Mouse (Mus musculus) heart, embryonic 15.5 days (tissue): ENCODE measurements at regions not wholly inside any gene's neighbourhood (a gene's known extent, or its start where the extent isn't known, plus 50 kb on each side); places are given as distances from the start of the nearest gene placed in this dataset.

Source experiments
- ATAC-seq: fragments of 200-750 bp; cut with Nextera tagmentation; replicated peaks from 2 replicates; pipeline ENCODE4 v1.8.0; 2017; ENCODE audit warnings: low read depth, moderate TSS enrichment; ENCODE audit not compliant: insufficient number of reproducible peaks, insufficient read depth, low FRiP score
- H3K27ac ChIP-seq: fragments of 300-500 bp; sonication (generic); 2 replicates; pipeline ENCODE4 v1.5.1; 2015; ENCODE audit warnings: mild to moderate bottlenecking, inconsistent platforms
- H3K27me3 ChIP-seq: fragments of 300-500 bp; sonication (generic); 2 replicates; pipeline ENCODE4 v1.6.1; 2015; ENCODE audit warnings: inconsistent platforms
- H3K36me3 ChIP-seq: fragments of 300-500 bp; sonication (generic); 2 replicates; pipeline ENCODE4 v1.6.1; 2015; ENCODE audit warnings: mild to moderate bottlenecking, inconsistent platforms
- H3K4me1 ChIP-seq: fragments of 300-500 bp; sonication (generic); replicated peaks from 2 replicates; pipeline ENCODE4 v1.6.1; 2015; ENCODE audit warnings: inconsistent platforms
- H3K4me2 ChIP-seq: fragments of 300-500 bp; sonication (generic); 2 replicates; pipeline ENCODE4 v1.6.1; 2015; ENCODE audit warnings: inconsistent platforms, mild to moderate bottlenecking, moderate library complexity
- H3K4me3 ChIP-seq: fragments of 300-500 bp; sonication (generic); 2 replicates; pipeline ENCODE4 v1.5.1; 2015; ENCODE audit warnings: mild to moderate bottlenecking, inconsistent platforms
- H3K9ac ChIP-seq: fragments of 300-500 bp; sonication (generic); 2 replicates; pipeline ENCODE4 v1.6.1; 2015; ENCODE audit warnings: mild to moderate bottlenecking, inconsistent platforms
- H3K9me3 ChIP-seq: fragments of 300-500 bp; sonication (generic); replicated peaks from 2 replicates; pipeline ENCODE4 v1.6.1; 2016; ENCODE audit warnings: inconsistent platforms
- WGBS: fragments of 180-500 bp; shearing (Covaris S2); methylation state at CpG from one replicate; pipeline ENCODE4 v1.1.7; 2015; ENCODE audit warnings: mixed read lengths; 5-methylcytosine and 5-hydroxymethylcytosine counted together

DNA sequence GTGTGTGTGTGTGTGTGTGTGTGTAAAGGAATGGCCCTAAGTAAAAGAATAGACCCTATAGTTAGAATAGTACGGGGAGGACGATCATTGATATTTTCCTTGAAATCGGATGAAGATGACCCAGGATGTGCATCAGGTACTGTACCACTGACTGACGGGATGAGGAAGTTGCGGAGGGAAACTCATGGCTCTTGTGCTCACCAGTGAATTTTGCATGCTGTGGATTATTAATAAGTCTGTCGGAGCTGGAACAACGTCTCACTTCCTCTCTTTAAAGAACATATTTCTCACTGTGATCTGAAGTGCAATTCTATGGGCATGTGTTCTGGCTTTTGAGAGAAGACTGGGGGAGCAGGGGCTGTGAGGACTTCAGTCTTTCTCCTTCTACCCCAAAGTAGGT is 218.8 kb upstream of the Tbc1d5 start:
- WGBS = 76% methylated on average over 7 of the region's 7 CpGs

DNA sequence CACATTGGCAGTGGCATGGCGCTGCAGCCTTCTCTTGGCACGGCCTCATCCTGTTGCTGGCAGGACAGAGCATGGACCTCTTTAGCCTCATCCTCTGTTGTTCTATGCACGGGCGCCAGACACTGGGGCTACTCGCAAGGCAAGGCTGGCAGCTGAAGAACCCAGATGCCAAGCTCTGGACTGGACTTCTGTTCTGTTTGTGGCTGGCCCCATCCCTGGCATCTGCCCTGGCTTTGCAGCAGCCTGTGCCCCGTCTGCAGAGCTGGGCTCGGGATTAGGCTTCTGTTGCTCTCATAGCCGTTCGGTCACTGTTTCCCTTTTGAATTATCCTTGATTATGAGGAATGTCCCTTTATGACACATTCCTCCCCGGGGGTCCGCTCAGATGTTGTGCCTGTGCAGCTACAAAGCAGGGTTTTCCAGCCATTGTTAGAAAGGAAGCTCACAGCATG is 214.6 kb upstream of the Tbc1d5 start:
- Histone ChIP-seq H3K4me3 (no peak overlapping the region), H3K36me3 (no peaks in the 10 kb centered on the region), H3K9me3 (no peaks in the 10 kb centered on the region), H3K9ac (no peak overlapping the region), H3K4me2 (no peak overlapping the region), H3K27ac (no peak overlapping the region), H3K4me1 (no peaks in the 10 kb centered on the region), H3K27me3 (no peaks in the 10 kb centered on the region)
- no peak for ATAC-seq
- 81% methylated on average over 11 of the region's 11 CpGs for WGBS

More for the DNA sequence above, 218.8 kb upstream of the Tbc1d5 start:
- Histone ChIP-seq H3K9me3 (no peaks in the 10 kb centered on the region), H3K4me1 (no peaks in the 10 kb centered on the region), H3K27ac (no peak overlapping the region), H3K36me3 (no peaks in the 10 kb centered on the region), H3K9ac (no peak overlapping the region), H3K27me3 (no peaks in the 10 kb centered on the region), H3K4me3 (no peak overlapping the region), H3K4me2 (no peak overlapping the region)
- no peak for ATAC-seq

DNA sequence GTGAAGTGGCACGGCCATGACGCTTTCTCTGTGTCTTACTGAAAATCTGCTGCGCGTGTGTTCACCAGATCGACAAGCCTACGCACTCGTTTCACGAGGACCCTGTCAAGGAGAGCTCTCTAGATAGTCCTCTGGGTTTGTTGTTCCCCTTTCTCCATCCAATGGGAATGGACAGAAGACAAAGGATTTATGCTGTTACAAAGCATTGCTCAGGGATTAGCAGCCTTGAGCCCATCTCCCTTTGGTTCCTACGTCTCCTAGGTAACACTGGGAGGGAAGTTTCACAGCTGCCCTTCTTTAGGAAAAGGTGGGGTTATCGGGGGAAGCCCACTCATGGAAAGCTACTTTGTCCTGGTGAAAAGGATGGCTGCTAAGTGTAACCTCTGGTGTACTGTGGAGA is 212.7 kb upstream of the Tbc1d5 start:
- 87% methylated on average over 10 of the region's 10 CpGs for WGBS
- Histone ChIP-seq H3K4me2 (no peak overlapping the region), H3K4me3 (no peak overlapping the region), H3K9ac (no peak overlapping the region), H3K27ac (no peak overlapping the region), H3K4me1 (no peaks in the 10 kb centered on the region), H3K9me3 (no peaks in the 10 kb centered on the region), H3K27me3 (no peaks in the 10 kb centered on the region), H3K36me3 (no peaks in the 10 kb centered on the region)
- ATAC-seq = no peak

DNA sequence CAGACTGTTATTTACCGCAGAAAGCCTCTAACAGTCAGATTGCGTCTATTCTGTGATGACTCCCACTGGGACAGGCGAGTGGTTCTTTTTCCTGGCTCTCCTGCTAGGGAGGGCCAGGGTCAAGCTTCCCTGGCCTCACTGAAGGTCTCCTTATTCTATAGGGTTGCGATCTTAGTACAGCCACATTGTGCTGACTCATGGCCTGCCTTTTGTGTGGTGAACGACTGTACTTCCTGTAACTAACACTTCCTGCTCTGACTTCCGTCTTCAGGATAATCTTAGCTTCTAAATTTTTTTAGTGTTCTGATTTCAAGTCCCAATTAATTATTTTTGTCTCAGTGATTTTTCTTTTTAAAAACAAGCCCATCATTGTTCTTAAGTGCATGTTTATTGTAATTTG is 203.4 kb upstream of the Tbc1d5 start:
- H3K9ac ChIP-seq = no peak overlapping the region
- no peak for ATAC-seq
- H3K4me3 ChIP-seq = no peak overlapping the region
- H3K4me1 ChIP-seq = no peaks in the 10 kb centered on the region
- H3K4me2 ChIP-seq = no peak overlapping the region
- no peaks in the 10 kb centered on the region for H3K27me3 ChIP-seq
- no peak overlapping the region for H3K27ac ChIP-seq
- H3K9me3 ChIP-seq = no peaks in the 10 kb centered on the region; the same call in 1 of the 2 replicates
- H3K36me3 ChIP-seq = no peaks in the 10 kb centered on the region
- 67% methylated on average over 6 of the region's 6 CpGs for WGBS

DNA sequence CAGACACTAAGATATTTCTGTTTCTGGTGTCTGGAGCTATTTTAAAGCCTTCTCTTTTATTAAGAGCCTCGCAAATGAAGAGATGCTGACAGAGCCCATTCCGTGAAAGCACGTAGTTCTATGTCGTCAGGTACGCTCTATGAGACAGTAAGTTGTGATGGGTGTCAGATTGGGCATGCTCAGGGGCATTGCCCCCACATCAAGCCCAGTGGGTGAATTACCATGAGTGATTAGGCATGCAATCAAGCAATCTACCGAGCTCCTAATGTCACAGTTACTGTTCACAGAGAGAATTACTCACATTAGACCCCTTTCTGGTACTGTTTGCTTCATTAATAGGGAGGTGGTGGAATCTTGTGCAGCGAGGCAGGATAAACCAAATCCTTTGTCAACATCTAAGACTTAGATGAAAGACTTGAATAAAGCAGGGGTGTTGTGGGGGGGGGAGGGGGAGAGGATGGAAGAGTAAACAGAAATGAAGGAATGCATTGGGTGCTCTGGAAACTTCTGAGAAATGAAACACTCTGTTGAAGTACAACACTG is 192.9 kb upstream of the Tbc1d5 start:
- Histone ChIP-seq H3K4me3 (no peak overlapping the region), H3K27ac (no peak overlapping the region)
- ATAC-seq = no peak

DNA sequence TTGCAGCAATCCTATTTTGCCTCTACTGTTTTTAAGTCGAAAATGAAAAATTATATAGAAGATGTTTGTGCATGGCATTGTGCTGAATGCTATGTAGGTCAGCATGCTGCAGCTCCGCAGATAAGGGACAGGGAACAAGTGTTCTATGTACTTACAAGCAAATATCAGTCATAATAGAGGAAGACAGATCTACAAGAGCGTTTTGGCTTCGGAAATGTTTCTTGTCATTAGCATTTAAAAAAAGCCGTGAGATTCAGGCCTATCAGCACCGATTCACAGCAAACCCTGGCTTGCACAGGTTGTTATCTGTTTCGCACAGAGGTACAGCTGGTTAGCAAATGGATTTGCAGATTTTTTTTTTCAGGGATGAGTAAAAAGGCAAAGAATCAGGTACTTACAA is 191.8 kb upstream of the Tbc1d5 start:
- H3K4me3 ChIP-seq = no peak overlapping the region
- ATAC-seq = no peak
- H3K9ac ChIP-seq = no peak overlapping the region
- H3K4me1 ChIP-seq = no peaks in the 10 kb centered on the region
- no peak overlapping the region for H3K4me2 ChIP-seq
- no peak overlapping the region for H3K27ac ChIP-seq
- no peaks in the 10 kb centered on the region for H3K9me3 ChIP-seq
- WGBS = 67% methylated on average over 7 of the region's 7 CpGs
- no peaks in the 10 kb centered on the region for H3K27me3 ChIP-seq
- H3K36me3 ChIP-seq = no peaks in the 10 kb centered on the region

More for the DNA sequence above, 192.9 kb upstream of the Tbc1d5 start:
- H3K9me3 ChIP-seq = no peaks in the 10 kb centered on the region
- no peak overlapping the region for H3K4me2 ChIP-seq
- 69% methylated on average over 7 of the region's 7 CpGs for WGBS
- no peaks in the 10 kb centered on the region for H3K27me3 ChIP-seq
- no peak overlapping the region for H3K9ac ChIP-seq
- H3K36me3 ChIP-seq = no peaks in the 10 kb centered on the region
- no peaks in the 10 kb centered on the region for H3K4me1 ChIP-seq

DNA sequence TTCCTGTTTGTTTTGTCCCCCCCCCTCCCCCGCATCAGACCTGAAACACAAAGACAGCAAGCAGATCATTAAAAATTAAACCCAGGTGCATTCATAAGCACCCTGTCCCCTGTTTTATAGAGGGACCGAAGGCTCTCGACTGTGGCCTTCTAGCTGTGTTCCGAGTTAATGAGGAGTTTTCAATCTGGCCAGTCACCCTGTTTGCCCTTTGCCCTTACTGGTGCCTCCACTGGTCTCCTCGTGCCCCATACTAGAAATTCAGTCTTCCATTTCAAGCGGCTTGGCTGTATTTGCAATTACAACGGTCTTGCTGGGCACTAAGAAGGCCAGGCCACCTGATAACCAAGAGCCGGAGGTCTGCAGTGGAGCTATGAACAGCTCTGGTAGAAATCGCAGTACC is 190.9 kb upstream of the Tbc1d5 start:
- H3K36me3 ChIP-seq = no peaks in the 10 kb centered on the region
- H3K4me2 ChIP-seq = no peak overlapping the region
- H3K9ac ChIP-seq = no peak overlapping the region
- H3K9me3 ChIP-seq = no peaks in the 10 kb centered on the region
- H3K27ac ChIP-seq = no peak overlapping the region
- no peak overlapping the region for H3K4me3 ChIP-seq
- no peaks in the 10 kb centered on the region for H3K4me1 ChIP-seq
- WGBS = 78% methylated on average over 9 of the region's 9 CpGs
- H3K27me3 ChIP-seq = no peaks in the 10 kb centered on the region
- no peak for ATAC-seq

DNA sequence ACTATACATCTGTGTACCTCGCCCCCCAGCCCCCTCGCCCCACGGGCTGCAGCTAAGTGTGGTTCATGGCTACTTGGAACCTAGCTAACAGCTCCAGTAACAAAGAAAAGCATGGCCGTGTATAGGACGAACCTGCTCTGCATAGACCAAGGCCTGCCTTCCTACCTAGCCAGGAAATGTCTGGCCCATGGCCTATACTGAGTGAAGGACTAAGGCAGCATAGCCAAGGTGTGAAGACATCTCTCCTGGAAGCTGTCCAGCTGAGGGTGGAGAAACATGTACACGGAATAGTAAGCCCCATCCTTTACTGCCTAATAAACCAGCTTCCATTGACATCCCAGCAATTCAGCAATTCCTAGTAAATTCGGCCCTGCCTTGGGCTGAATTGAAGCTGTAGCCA is 183.6 kb upstream of the Tbc1d5 start:
- Histone ChIP-seq H3K4me2 (no peak overlapping the region), H3K27ac (no peak overlapping the region), H3K36me3 (no peaks in the 10 kb centered on the region), H3K9ac (no peak overlapping the region), H3K4me3 (no peak overlapping the region), H3K4me1 (no peaks in the 10 kb centered on the region), H3K27me3 (no peaks in the 10 kb centered on the region), H3K9me3 (no peaks in the 10 kb centered on the region)
- no peak for ATAC-seq
- WGBS = 86% methylated on average over 7 of the region's 7 CpGs

DNA sequence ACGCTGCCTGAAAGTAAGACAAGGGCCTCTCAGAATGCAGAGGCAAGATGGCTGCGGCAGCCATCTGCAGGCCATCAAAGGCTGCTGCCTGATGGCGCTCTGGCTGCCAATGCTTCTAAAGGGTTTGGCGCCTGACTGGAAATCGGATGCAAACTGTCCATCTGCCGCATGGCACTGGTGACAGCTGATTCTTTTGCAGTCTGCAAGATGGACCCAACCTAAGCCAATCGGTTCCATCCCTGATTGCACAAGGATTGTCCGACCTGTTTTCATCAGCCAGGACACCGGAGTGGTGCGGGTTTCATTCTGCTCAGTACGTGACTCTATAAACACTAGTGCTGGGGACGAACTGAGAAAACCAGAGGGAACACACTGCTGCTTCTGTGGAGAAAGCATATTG is 183.1 kb upstream of the Tbc1d5 start:
- Histone ChIP-seq H3K9me3 (no peaks in the 10 kb centered on the region), H3K27ac (no peak overlapping the region), H3K4me3 (no peak overlapping the region), H3K4me2 (no peak overlapping the region), H3K36me3 (no peaks in the 10 kb centered on the region), H3K27me3 (no peaks in the 10 kb centered on the region), H3K4me1 (no peaks in the 10 kb centered on the region), H3K9ac (no peak overlapping the region)
- WGBS = 93% methylated on average over 12 of the region's 12 CpGs
- no peak for ATAC-seq

DNA sequence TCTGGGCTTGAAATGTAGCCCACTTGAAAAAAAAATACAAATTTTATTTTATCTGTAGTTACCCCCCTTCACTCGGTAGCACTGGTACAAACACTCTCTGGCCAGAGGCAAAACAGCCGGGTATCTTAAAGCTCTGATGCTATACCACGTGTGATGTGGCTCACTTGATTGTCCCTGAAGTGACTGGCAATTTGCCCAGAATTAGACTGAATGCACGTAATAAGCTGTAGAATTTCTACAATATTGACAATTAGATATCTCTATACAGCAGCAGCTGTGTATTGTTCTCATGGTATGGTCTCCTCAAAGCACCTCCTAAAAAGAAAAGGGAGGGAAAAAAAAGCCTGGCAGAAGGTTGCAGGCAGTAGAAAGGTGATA is 179.2 kb upstream of the Tbc1d5 start:
- Histone ChIP-seq H3K4me3 (no peak overlapping the region), H3K9me3 (no peaks in the 10 kb centered on the region), H3K4me2 (no peak overlapping the region), H3K36me3 (no peaks in the 10 kb centered on the region), H3K27me3 (no peaks in the 10 kb centered on the region), H3K27ac (no peak overlapping the region), H3K9ac (no peak overlapping the region), H3K4me1 (no peaks in the 10 kb centered on the region)
- WGBS = 9% methylated on average over 4 of the region's 4 CpGs
- peak; percentile 60; the same call in 1 of the 2 replicates for ATAC-seq

DNA sequence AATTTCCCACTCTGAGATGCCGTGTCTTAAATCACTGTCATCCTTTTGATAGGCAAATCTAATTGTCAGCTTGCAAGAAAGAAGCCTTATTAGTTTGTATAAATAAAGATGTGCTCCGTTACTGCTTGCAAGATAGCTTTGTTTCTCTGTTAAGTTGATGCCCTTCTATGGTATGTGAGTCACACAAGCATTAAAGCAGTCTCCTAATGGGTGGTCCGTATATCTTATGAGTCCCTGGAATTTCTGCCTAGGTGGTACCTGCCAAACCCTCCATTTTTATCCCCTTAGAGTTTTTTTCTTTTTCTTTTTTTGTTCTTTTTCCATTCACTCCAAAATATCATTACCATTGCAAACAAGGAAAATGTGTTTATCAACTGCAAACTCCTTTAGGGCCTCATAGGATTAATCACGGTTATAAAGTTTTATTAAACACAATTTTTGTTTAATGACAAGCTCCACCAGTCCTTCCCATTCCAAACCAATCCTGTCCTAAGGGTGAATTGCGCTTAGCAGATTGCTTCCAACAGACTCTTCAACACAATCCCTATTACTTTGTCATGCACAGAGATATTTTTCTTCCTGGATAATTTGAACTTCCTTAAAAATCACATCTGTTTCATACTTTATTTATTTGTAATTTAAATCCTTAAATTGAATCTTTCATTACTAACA is 178.7 kb upstream of the Tbc1d5 start:
- Histone ChIP-seq H3K4me1 (no peaks in the 10 kb centered on the region), H3K9me3 (no peaks in the 10 kb centered on the region), H3K9ac (no peak overlapping the region), H3K4me3 (no peak overlapping the region), H3K4me2 (no peak overlapping the region), H3K36me3 (no peaks in the 10 kb centered on the region), H3K27ac (no peak overlapping the region), H3K27me3 (no peaks in the 10 kb centered on the region)
- ATAC-seq = no peak
- WGBS = 70% methylated on average over 5 of the region's 5 CpGs

DNA sequence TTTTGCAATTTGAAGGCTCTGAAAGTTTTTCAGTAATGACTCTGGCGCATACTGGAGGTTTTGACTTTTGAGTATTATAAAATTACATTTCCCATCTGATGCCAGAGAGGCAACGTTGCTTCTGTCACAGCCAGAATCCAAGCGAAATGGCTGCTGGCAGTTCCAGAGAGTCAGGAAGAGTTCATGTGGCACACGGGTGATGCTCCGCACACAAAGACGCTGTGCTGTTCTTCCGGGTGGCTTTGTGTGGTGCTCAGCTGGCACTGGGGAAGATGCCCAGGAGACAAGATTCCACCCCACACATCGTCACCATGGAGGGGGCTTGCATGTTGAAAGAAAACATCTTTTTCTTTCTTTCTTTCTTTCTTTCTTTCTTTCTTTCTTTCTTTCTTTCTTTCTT is 177.3 kb upstream of the Tbc1d5 start:
- Histone ChIP-seq H3K4me2 (no peak overlapping the region), H3K27me3 (no peaks in the 10 kb centered on the region), H3K9ac (no peak overlapping the region), H3K27ac (no peak overlapping the region), H3K4me1 (no peaks in the 10 kb centered on the region), H3K36me3 (no peaks in the 10 kb centered on the region), H3K9me3 (no peaks in the 10 kb centered on the region), H3K4me3 (no peak overlapping the region)
- WGBS = 80% methylated on average over 8 of the region's 8 CpGs
- no peak for ATAC-seq
